Mouse (Mus musculus) thymus, adult 2 months (tissue): ENCODE results near the gene Tdrd9.

ENCODE experiments used
- CTCF ChIP-seq: fragments of 200-500 bp; IDR thresholded peaks from 2 replicates; pipeline ENCODE4 v1.5.1; 2012; ENCODE audit warnings: mild to moderate bottlenecking, control low read depth, low read length, moderate library complexity, borderline replicate concordance; ENCODE audit not compliant: control insufficient read depth, poor library complexity, insufficient read depth; ENCODE audit errors: extremely low read depth
- POLR2A ChIP-seq: fragments of 200-500 bp; IDR thresholded peaks from 2 replicates; pipeline ENCODE4 v1.6.1; 2012; ENCODE audit warnings: mild to moderate bottlenecking, low read length, control low read depth, moderate library complexity; ENCODE audit not compliant: control insufficient read depth, poor library complexity, insufficient read depth; ENCODE audit errors: extremely low read depth

DNA sequence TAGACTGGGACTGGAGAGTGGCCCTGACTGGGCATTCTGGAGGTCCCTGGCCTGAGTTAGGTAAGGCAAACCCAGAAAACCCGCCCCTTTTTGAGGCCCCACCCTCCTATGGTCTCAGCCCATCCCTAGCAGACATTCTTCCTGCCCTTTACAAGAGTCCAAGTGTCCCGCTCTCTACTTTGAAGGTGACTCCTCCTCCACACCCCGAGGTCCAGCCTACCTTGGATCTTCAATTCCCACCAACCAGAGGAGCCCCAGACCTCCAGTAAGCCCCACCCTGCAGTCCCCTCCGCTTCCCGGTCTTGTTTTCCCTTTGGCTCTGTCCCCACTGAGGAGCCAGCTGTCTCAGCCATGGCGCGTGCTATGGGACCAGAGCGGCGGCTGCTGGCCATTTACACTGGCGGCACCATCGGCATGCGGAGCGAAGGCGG, 135.2 kb downstream of the Tdrd9 start, which contains the start of gene Aspg:
- TF ChIP-seq POLR2A (no peak), CTCF (no peak)
